Mouse (Mus musculus) heart, postnatal 25 days (tissue): ENCODE measurements at regions not wholly inside any gene's neighbourhood (a gene's known extent, or its start where the extent isn't known, plus 50 kb on each side); places are given as distances from the start of the nearest gene placed in this dataset.

Experiments
- DNase-seq: peaks from one replicate; pipeline ENCODE4 v3.0.0; 2022; ENCODE audit warnings: low spot score
- intact Hi-C: fragments of 180-260 bp; cut with DNase I; formaldehyde crosslinking; loops from one replicate; pipeline ENCODE4 v1.15.1; 2025

- no peak for DNase-seq
- intact Hi-C loops, result loop anchor here (10.0 kb wide), 1 partner anchor 109 kb away; the partner anchor contains the start of gene Tmtc1
Observed at GRCm38 (mm10) chr6:148553616-148554015, 109.4 kb upstream of the Tmtc1 start.

GRCm38 (mm10) chr6:148551097-148551496 lies 106.9 kb upstream of the Tmtc1 start:
- intact Hi-C loops, result loop anchor here (10.0 kb wide), 1 partner anchor 106 kb away; the partner anchor contains the start of gene Tmtc1
- no peak for DNase-seq

GRCm38 (mm10) chr6:148548138-148548778 lies 104.1 kb upstream of the Tmtc1 start:
- DNase-seq, result no peak
- intact Hi-C loops, result no loop called here

DNA sequence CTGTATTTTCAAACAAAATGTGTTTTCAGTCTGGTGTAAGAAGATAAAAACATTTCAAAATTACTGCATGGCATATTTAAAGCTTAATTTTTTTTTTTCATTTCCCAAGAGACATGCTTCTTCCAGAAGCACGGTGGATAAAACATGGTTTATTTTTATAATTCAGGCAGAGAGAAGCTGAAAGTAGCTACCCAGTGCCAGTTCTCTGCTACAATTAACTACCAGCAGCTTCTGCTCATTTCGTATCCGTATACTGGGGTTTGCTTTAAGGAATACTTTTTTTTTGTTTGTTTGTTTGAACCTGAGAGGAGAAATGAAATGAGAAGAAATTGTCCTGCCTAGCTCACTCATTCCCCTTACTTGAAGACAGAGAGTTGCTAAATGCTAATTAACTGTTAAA lies 98.9 kb upstream of the Tmtc1 start:
- intact Hi-C loops, result no loop called here
- no peak for DNase-seq

DNA sequence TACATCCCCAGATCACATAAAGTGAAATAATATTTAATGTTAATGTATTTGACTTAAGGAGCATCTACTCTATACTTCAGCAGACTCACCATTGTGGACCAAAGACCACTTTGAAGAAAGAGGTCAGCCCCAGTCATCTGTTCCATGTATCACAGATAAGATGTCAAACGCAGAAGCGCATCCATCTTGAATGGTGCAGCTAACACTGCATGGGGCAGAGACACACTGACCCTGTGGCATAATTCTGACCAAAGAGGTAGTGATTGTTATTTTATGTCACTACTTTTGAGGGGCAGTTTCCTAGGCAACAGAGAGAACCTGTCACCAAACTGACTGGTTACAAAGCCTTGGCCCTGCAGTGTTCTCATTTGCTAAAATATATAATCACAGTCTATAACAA lies 97.8 kb upstream of the Tmtc1 start:
- DNase-seq, result no peak
- intact Hi-C loops, result no loop called here

- DNase-seq, result no peak
- intact Hi-C loops, result no loop called here
Observed at GRCm38 (mm10) chr6:148539207-148539960, 95.2 kb upstream of the Tmtc1 start.

- intact Hi-C loops, result no loop called here
- no peak for DNase-seq
Observed at GRCm38 (mm10) chr6:148534364-148534763, 90.2 kb upstream of the Tmtc1 start.

GRCm38 (mm10) chr6:148531068-148531467 lies 86.9 kb upstream of the Tmtc1 start:
- intact Hi-C loops, result no loop called here
- DNase-seq, result no peak

DNA sequence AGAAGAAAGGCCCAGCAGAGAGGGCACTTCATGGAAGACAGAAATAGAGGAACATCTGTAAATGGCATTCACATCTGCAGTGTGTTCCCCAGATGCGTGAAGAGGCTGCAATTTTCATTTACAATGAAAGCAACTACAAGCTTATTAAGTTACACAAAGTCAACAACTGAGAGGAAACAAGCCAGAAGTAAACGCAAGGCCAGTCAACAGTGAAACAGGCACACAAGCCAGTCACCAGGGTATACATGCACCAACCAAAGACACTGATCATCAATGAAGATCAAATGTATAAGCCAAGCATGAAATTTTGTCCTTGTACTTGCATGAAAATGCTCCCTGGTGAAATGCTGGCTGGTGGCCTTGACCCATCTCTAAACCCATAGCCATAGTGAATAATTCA lies 84.4 kb upstream of the Tmtc1 start:
- intact Hi-C loops, result no loop called here
- no peak for DNase-seq

GRCm38 (mm10) chr6:148522893-148523292 lies 78.7 kb upstream of the Tmtc1 start:
- DNase-seq, result no peak
- intact Hi-C loops, result no loop called here

GRCm38 (mm10) chr6:148517536-148518245 lies 73.5 kb upstream of the Tmtc1 start:
- no peak for DNase-seq
- intact Hi-C loops, result no loop called here

- DNase-seq, result no peak
- intact Hi-C loops, result no loop called here
Observed at GRCm38 (mm10) chr6:148516654-148517053, 72.5 kb upstream of the Tmtc1 start.

GRCm38 (mm10) chr6:148515105-148515504 lies 70.9 kb upstream of the Tmtc1 start:
- no peak for DNase-seq
- intact Hi-C loops, result no loop called here

DNA sequence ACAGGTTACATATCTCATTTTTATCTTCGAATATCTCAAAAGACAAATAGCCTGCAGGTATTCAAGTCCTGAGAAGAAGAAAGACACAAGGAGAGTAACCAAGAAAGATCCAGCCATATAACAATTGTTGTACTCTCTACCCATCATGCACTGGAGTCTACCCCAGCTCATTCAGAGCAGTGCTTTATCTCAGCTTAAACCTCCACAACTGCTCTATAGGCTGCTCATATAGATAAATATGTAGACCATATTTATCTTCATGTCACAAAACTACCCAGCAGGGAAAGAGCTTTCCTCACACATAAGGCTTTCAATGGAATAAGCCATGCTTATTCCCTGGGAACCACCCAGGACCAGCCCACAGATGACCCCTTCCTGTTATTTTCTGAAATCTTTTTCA lies 70.5 kb upstream of the Tmtc1 start:
- DNase-seq, result no peak
- intact Hi-C loops, result no loop called here

DNA sequence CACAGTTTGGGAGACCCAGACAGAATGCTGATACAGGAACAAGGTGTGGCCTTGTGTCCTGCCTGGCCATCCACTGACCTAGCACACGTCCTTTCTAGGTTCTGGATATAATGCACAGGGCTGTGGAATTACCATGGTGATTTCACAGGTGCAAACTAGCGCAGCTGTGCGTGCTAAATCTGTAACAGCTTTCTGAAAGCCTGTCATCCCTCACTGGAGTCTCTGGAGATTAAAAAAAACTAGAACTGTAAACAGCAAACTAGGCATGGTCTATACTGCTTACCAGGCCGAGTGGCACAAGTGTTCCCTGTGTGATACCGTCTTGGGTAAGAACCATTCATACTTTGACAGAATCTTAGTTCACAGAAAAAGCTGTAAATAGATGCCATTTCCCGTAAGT lies 69.9 kb upstream of the Tmtc1 start:
- intact Hi-C loops, result no loop called here
- DNase-seq, result no peak

- no peak for DNase-seq
- intact Hi-C loops, result no loop called here
Observed at GRCm38 (mm10) chr6:148513134-148513533, 68.9 kb upstream of the Tmtc1 start.

DNA sequence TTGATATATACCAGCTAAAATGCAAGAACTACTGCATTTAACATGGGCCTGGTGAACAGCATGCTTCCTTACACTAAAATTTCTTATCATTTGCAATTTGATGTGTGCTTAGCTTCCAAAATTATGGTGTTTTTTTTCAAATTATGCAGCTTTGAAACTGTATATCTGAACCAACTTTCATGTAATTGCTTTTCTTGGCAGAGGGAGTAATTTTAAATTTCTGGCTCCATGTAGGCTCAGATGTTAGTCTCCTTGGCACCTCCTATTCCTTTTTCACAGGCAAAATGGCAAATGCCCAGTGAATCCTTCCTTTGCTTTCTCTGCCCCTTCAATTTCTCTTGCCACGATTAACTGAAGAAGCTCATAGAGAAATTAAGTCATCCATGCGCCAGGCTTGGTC lies 61.1 kb upstream of the Tmtc1 start:
- intact Hi-C loops, result no loop called here
- DNase-seq, result no peak

GRCm38 (mm10) chr6:148500251-148501179 lies 56.3 kb upstream of the Tmtc1 start:
- intact Hi-C loops, result no loop called here

More at GRCm38 (mm10) chr6:148500251-148501179, 56.3 kb upstream of the Tmtc1 start:
- DNase-seq, result no peak
